Mouse (Mus musculus): ENCODE data around the gene Cnot11. TPM values are rescaled to one million over a fixed set of nuclear protein-coding genes. Genes with fewer than 3 reads are reported as not detected.

The Cnot11 gene
- polyA plus RNA-seq, 1 experiment from 2014 or later, result 14.0 TPM

DNA sequence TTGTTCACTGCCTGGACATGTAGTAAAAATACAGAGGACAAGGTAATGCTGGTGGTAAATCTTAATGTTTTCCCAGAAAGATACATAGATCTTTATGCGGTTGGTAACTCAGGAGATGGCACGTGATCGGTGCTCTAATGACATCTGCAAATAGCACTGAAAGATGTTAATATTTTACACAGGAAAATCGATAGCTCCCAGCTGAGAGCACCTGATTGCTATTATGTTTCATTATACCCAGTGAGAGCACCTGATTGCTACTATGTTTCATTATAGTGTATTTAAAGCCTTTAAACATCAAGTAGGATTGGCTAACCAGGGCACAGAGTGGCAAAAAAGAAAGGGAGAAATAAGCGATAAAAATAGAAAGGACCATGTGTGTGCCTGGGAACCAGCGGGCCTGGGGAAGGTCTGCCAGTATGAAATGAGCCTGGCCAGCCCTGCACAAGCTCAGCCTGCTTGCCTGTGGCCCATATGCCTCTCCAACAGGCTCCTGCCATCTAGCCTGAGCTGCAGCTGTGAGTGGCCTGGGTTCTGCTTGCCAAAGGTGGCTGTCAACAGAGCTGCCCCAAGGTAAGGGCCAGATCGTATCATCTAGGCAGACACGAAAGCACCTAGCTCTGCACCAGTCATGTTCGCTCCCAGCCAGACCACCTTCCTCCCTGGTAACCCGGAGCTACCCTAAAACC, 19.3 kb upstream of the Cnot11 start:
- Histone ChIP-seq H3K4me3 (no peak overlapping the region), H3K4me1 (no peaks in the 10 kb centered on the region), H3K27ac (replicated peaks) (no peak overlapping the region), H3K27me3 (replicated peaks) (no peaks in the 10 kb centered on the region), H3K9ac (no peak overlapping the region), H3K9me3 (no peaks in the 10 kb centered on the region), H3K4me2 (no peak overlapping the region), H3K36me3 (no peaks in the 10 kb centered on the region)
- 76% methylated on average over 10 of the region's 10 CpGs for WGBS
- no peak for ATAC-seq (ENCODE audit: extremely low read depth, insufficient number of reproducible peaks, low FRiP score, low TSS enrichment)

DNA sequence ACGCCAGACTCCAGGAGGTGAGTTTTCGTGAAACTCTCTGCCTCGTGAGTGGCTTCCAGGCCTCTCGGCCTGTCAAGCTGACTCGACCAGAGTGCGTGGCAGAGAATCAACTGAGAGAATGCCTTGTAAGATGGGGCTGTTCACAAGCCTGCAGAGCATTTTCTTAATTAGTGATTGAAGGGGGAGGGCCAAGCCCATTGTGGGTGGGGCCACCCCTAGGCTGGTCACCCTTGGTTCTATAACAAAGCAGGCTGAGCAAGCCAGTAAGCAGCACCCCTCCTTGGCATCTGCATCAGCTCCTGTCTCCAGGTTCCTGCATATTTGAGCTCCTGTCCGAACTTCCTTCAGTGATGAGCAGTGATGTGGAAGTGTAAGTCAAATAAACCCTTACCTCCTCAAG, 13.5 kb upstream of the Cnot11 start:
- Histone ChIP-seq H3K27ac (replicated peaks) (no peak overlapping the region), H3K9ac (no peak overlapping the region), H3K27me3 (replicated peaks) (no peaks in the 10 kb centered on the region), H3K4me1 (no peaks in the 10 kb centered on the region), H3K36me3 (no peaks in the 10 kb centered on the region), H3K4me2 (no peak overlapping the region), H3K4me3 (no peak overlapping the region), H3K9me3 (no peaks in the 10 kb centered on the region)
- 89% methylated on average over 7 of the region's 7 CpGs for WGBS
- no peak for ATAC-seq (ENCODE audit: extremely low read depth, insufficient number of reproducible peaks, low FRiP score, low TSS enrichment)

DNA sequence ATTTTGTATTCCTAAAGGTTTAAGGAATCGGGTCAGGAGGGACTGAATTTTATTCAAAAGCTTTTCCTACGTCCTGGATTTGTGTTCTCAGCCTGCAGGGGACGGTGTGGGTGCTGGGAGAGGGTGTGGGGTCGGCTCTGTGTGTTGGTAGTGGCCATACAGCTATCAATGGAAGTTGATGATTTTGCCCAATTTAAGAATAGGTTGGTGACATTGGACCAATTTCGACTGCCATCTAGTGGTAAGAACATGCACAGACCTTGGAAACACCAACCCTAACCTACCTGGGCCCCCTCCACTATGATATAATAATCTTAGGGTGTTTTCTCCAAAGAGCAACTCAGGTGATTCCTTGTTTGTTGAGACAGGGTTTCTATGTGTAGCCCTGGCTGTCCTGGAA, 12.3 kb upstream of the Cnot11 start:
- no peaks in the 10 kb centered on the region for H3K36me3 ChIP-seq
- H3K9me3 ChIP-seq, result no peaks in the 10 kb centered on the region
- no peak for ATAC-seq (ENCODE audit: extremely low read depth, insufficient number of reproducible peaks, low FRiP score, low TSS enrichment)
- H3K27me3 ChIP-seq (replicated peaks), result no peaks in the 10 kb centered on the region
- no peak overlapping the region for H3K27ac ChIP-seq (replicated peaks)
- H3K9ac ChIP-seq, result no peak overlapping the region
- H3K4me2 ChIP-seq, result no peak overlapping the region
- 24% methylated on average over 5 of the region's 5 CpGs for WGBS
- H3K4me3 ChIP-seq, result no peak overlapping the region
- 0 out of 2 replicates have a peak, but pooled peaks cover under 1% of the 10 kb centered on the region for H3K4me1 ChIP-seq

DNA sequence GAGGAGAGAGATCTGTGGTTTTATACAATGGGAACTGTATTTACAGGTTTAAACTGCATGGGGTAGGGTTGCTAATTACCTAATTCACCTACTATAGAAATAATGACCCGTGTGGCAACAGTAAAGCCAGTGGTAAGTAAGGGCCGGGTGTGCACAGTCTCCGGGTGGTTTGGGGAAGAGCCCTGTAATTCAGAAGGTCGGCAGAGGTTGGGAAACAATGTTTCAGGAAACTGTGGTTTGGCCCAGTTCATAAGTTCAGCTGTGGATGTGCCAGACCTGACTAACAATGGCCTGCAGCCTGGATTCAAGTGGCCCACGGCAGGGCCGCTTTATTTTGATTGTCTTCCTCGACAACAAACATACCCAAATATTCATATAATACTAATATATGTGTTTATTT, 9.0 kb upstream of the Cnot11 start:
- no peaks in the 10 kb centered on the region for H3K27me3 ChIP-seq (replicated peaks)
- no peak overlapping the region for H3K4me2 ChIP-seq
- ATAC-seq (ENCODE audit: extremely low read depth, insufficient number of reproducible peaks, low FRiP score, low TSS enrichment), result no peak
- 67% methylated on average over 7 of the region's 7 CpGs for WGBS
- H3K36me3 ChIP-seq, result no peaks in the 10 kb centered on the region
- no peak overlapping the region for H3K4me3 ChIP-seq
- H3K27ac ChIP-seq (replicated peaks), result no peak overlapping the region
- no peak overlapping the region for H3K9ac ChIP-seq
- H3K4me1 ChIP-seq, result 0 out of 2 replicates have a peak, but pooled peaks cover 3% of the 10 kb centered on the region
- H3K9me3 ChIP-seq, result no peaks in the 10 kb centered on the region

DNA sequence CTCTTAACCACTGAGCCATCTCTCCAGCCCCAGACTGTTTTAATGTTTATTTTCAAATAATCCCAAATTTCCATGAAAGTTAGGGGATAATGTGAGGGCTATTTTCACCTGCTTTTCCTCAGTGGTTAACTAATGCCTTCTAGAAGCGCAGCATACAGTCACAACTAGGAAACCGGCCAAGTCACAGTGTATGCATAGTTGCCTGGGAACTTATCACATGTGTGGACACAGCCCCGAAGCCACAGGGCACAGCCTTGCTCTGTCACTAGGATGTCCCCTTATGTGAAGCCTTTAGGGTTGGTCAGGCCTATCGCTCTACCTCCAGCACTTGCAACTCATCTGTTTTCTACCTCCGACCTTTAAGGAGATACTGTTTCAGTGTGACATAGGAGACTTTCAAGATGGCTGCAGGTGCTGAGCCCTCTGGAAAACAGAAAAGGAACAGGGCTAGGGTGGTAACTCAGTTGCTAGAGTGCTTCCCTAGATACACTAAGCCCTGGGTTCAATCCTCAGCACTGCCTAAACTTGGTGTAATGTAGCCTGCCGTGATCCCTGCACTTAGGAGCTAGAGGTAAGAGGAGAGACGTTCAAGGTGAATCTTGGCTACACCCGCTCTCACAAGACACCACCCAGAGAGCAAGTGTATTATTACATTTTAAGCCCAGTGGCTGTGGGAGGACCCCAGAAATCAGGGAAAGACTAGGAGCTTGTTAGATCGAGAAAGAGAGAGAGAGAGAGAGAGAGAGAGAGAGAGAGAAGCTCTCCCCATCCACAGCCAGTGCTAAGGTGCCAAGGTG, 8.2 kb upstream of the Cnot11 start:
- no peak for ATAC-seq (ENCODE audit: extremely low read depth, insufficient number of reproducible peaks, low FRiP score, low TSS enrichment)
- Histone ChIP-seq H3K4me3 (no peak overlapping the region), H3K27me3 (replicated peaks) (no peaks in the 10 kb centered on the region), H3K9me3 (no peaks in the 10 kb centered on the region), H3K36me3 (no peaks in the 10 kb centered on the region), H3K4me2 (no peak overlapping the region), H3K9ac (no peak overlapping the region), H3K27ac (replicated peaks) (no peak overlapping the region), H3K4me1 (0 out of 2 replicates have a peak, but pooled peaks cover 3% of the 10 kb centered on the region)
- 72% methylated on average over 9 of the region's 9 CpGs for WGBS

DNA sequence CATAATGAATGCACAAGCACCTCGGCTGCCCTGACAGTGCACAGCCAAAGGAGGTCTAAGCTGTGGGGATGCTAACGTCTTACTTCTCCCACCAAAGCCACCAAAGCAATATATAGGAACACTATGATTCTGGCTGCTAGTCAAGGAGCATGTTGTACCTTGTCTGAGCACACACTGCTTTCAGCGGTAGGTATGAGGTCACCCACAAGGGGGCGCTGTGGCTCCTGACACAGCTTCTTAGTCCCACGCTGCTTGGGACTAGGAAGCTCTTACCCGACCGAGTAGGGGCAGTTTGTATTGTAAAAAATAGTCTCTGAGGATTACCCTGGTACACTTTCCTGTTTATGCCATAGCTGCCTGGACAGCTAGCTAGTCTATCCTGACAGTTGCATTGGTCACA, 7.4 kb upstream of the Cnot11 start:
- Histone ChIP-seq H3K9me3 (no peaks in the 10 kb centered on the region), H3K4me1 (0 out of 2 replicates have a peak, but pooled peaks cover 3% of the 10 kb centered on the region), H3K27me3 (replicated peaks) (no peaks in the 10 kb centered on the region), H3K4me3 (no peak overlapping the region), H3K36me3 (no peaks in the 10 kb centered on the region), H3K4me2 (no peak overlapping the region), H3K27ac (replicated peaks) (no peak overlapping the region), H3K9ac (0 out of 2 replicates have a peak overlapping the region, but pooled peaks have one; percentile 14)
- ATAC-seq (ENCODE audit: extremely low read depth, insufficient number of reproducible peaks, low FRiP score, low TSS enrichment), result no peak
- WGBS, result 13% methylated on average over 7 of the region's 7 CpGs

DNA sequence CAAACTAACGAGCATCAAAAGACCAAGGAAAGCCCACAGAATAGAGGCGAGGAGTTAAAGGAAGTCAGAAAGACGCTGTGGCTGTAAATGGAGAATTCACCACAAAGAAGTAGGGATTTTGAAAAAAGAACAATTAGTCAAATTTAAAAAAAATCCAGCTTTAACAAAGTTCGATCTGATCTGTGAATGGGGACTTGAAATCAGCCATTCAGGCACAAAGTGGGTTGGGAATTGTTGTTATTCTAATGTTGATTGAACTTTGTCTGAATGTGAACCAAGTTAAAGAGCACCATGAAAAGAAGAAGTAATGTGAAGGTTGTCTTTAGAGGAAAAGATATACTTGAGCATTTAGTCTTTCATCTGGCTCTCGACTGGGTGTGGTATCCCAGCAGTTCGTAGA, 6.5 kb upstream of the Cnot11 start:
- Histone ChIP-seq H3K9ac (no peak overlapping the region), H3K4me3 (no peak overlapping the region), H3K27me3 (replicated peaks) (no peaks in the 10 kb centered on the region), H3K27ac (replicated peaks) (no peak overlapping the region), H3K36me3 (no peaks in the 10 kb centered on the region), H3K4me1 (0 out of 2 replicates have a peak, but pooled peaks cover 3% of the 10 kb centered on the region), H3K9me3 (no peaks in the 10 kb centered on the region), H3K4me2 (no peak overlapping the region)
- no peak for ATAC-seq (ENCODE audit: extremely low read depth, insufficient number of reproducible peaks, low FRiP score, low TSS enrichment)
- 72% methylated on average over 6 of the region's 6 CpGs for WGBS

DNA sequence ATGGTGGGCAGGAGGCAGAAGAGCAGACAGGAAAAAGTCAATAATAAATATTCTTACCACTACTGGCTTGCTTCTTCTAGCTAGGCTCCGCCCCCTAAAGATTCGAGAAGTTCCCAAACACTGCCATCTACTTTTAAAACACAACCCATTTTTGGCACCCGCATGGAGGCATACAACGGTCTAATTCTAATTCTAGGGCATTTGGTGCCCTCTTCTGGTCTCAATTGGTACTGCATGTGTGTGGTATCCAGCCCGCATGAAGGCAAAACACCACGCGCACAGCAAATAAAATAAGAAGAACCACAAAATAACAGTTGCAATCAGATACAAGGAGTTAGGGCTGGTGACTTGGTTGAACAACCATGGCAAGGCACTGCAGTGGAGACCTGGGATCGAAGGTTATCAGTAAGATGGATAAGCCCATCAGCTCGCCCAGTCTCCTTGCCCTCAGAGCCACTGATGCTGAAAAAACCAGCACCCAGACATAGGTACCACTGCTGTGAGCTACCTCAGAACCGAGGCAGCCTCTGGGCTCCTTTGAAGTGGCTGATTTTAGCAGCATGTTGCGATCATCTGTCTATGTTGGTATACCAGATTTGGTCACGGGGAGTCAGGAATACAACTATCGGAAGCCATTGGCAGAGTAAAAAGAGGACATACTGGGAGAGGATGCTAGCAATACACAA, 4.4 kb upstream of the Cnot11 start:
- Histone ChIP-seq H3K27ac (replicated peaks) (no peak overlapping the region), H3K36me3 (no peaks in the 10 kb centered on the region), H3K9ac (no peak overlapping the region), H3K9me3 (no peaks in the 10 kb centered on the region), H3K4me2 (peak overlapping the region; percentile 16; the same call in 1 of the 2 replicates), H3K4me3 (no peak overlapping the region), H3K27me3 (replicated peaks) (peaks cover 9% of the 10 kb centered on the region; the same call in 1 of the 2 replicates), H3K4me1 (peaks cover 9% of the 10 kb centered on the region)
- no peak for ATAC-seq (ENCODE audit: extremely low read depth, insufficient number of reproducible peaks, low FRiP score, low TSS enrichment)
- WGBS, result 33% methylated on average over 13 of the region's 13 CpGs

DNA sequence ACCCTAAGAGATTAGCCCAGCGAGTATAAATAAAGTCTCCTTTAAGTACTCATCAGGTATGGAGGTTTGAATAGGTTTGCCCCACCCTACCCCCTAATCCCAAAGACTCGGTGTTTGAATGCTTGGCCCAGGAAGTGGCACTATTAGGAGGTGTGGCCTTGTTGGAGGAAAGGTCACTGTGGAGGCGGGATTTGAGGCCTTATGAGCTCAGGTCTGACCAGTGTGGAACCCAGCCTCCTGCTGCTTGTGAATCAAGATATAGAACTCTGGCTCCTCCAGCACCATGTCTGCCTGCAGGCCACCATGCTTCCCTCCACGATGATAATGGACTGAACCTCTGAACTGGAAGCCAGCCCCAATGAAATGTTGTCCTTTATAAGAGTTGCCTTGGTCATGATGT, 3.8 kb upstream of the Cnot11 start:
- 63% methylated on average over 4 of the region's 4 CpGs for WGBS
- H3K27ac ChIP-seq (replicated peaks), result no peak overlapping the region

DNA sequence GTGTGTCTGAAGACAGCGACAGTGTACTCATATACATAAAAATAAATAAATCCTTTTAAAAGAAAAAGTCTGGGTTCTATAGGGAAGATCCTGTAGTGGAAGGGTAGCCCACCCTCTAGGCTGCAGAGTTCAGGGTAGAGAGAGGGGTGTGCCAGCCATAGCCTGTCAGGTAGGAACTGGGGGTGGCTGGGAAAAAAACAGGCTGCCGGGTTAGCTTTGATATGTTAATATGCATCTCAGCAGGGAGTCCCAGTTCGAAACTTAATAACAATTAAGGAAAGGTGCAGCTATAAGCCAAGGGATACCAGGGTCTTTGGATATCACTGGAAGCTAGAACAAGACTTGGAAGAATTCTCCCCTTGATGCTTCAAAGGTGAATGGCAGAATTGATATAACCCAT, 875 bp upstream of the Cnot11 start:
- H3K4me2 ChIP-seq, result no peak overlapping the region
- no peak for ATAC-seq (ENCODE audit: extremely low read depth, insufficient number of reproducible peaks, low FRiP score, low TSS enrichment)
- H3K4me1 ChIP-seq, result peaks cover 22% of the 10 kb centered on the region
- peaks cover 9% of the 10 kb centered on the region; the same call in 1 of the 2 replicates for H3K27me3 ChIP-seq (replicated peaks)
- no peak overlapping the region for H3K27ac ChIP-seq (replicated peaks)
- no peak overlapping the region for H3K9ac ChIP-seq
- 32% methylated on average over 3 of the region's 3 CpGs for WGBS
- H3K4me3 ChIP-seq, result no peak overlapping the region
- no peaks in the 10 kb centered on the region for H3K9me3 ChIP-seq
- H3K36me3 ChIP-seq, result peaks cover 15% of the 10 kb centered on the region

More for the DNA sequence above, 3.8 kb upstream of the Cnot11 start:
- H3K4me1 ChIP-seq, result peaks cover 9% of the 10 kb centered on the region
- H3K4me3 ChIP-seq, result no peak overlapping the region
- no peak overlapping the region for H3K9ac ChIP-seq
- ATAC-seq (ENCODE audit: extremely low read depth, insufficient number of reproducible peaks, low FRiP score, low TSS enrichment), result no peak
- no peak overlapping the region for H3K4me2 ChIP-seq
- H3K9me3 ChIP-seq, result no peaks in the 10 kb centered on the region
- H3K27me3 ChIP-seq (replicated peaks), result peaks cover 9% of the 10 kb centered on the region; the same call in 1 of the 2 replicates
- no peaks in the 10 kb centered on the region for H3K36me3 ChIP-seq
